Mouse (Mus musculus) forebrain, postnatal 0 days (tissue): Measurements from ENCODE around the gene Siglec1. TPM values are rescaled to one million over a fixed set of nuclear protein-coding genes. Genes with fewer than 3 reads are reported as not detected.

Experiments
- ATAC-seq: fragments of 200-750 bp; cut with Nextera tagmentation; 2 replicates; pipeline ENCODE4 v1.8.0; 2017; ENCODE audit warnings: mild to moderate bottlenecking, moderate library complexity
- DNase-seq: peaks from one replicate; pipeline ENCODE4 v3.0.0-alpha.2; 2015
- H3K27ac ChIP-seq: fragments of 300-500 bp; sonication (generic); 2 replicates; pipeline ENCODE4 v1.5.1; 2014; ENCODE audit warnings: low read depth, mild to moderate bottlenecking, antibody characterized with exemption, low read length, moderate library complexity, mixed read lengths
- H3K27me3 ChIP-seq: fragments of 300-500 bp; sonication (generic); 2 replicates; pipeline ENCODE4 v1.6.1; 2014; ENCODE audit warnings: mild to moderate bottlenecking, low read length, mixed read lengths; ENCODE audit not compliant: insufficient read depth
- H3K36me3 ChIP-seq: fragments of 300-500 bp; sonication (generic); 2 replicates; pipeline ENCODE4 v1.6.1; 2014; ENCODE audit warnings: mild to moderate bottlenecking, moderate library complexity; ENCODE audit not compliant: insufficient read depth
- H3K4me1 ChIP-seq: fragments of 300-500 bp; sonication (generic); 2 replicates; pipeline ENCODE4 v1.6.1; 2014; ENCODE audit warnings: antibody characterized with exemption; ENCODE audit not compliant: insufficient read depth
- H3K4me2 ChIP-seq: fragments of 300-500 bp; sonication (generic); 2 replicates; pipeline ENCODE4 v1.6.1; 2014; ENCODE audit warnings: low read depth, mild to moderate bottlenecking, moderate library complexity
- H3K4me3 ChIP-seq: fragments of 300-500 bp; sonication (generic); 2 replicates; pipeline ENCODE4 v1.5.1; 2014; ENCODE audit warnings: low read depth, low read length, mixed read lengths
- H3K9ac ChIP-seq: fragments of 300-500 bp; sonication (generic); 2 replicates; pipeline ENCODE4 v1.6.1; 2014; ENCODE audit warnings: mild to moderate bottlenecking
- H3K9me3 ChIP-seq: fragments of 300-500 bp; sonication (generic); 2 replicates; pipeline ENCODE4 v1.6.1; 2016; ENCODE audit warnings: low read length
- CTCF ChIP-seq: sonication (generic); IDR thresholded peaks from 2 replicates; pipeline ENCODE4 v1.5.1; 2016; ENCODE audit warnings: antibody characterized with exemption, control low read depth, low read depth
- WGBS: fragments of 180-500 bp; shearing (Covaris S2); extraction: QIAGEN DNeasy Blood & Tissue Kit; methylation state at CpG from one replicate; pipeline ENCODE4 v1.1.7; 2014; 5-methylcytosine and 5-hydroxymethylcytosine counted together
- polyA plus RNA-seq: library from polyadenylated mRNA; unstranded; fragments of >200 nt; fragmentation: Nextera tagmentation; extraction: Ambion mirVana; gene quantifications from 2 replicates; pipeline ENCODE4 v1.2.1, GENCODE M21; 2015
- total RNA-seq: library from RNA; depleted of rRNA; stranded (reverse); fragments of >200 nt; gene quantifications from 2 replicates; pipeline ENCODE4 v1.2.3, GENCODE M21; 2014

Siglec1 gene
- total and polyA plus RNA-seq, 2 experiments from 2014 or later: 0.18 to 1.7 TPM

DNA sequence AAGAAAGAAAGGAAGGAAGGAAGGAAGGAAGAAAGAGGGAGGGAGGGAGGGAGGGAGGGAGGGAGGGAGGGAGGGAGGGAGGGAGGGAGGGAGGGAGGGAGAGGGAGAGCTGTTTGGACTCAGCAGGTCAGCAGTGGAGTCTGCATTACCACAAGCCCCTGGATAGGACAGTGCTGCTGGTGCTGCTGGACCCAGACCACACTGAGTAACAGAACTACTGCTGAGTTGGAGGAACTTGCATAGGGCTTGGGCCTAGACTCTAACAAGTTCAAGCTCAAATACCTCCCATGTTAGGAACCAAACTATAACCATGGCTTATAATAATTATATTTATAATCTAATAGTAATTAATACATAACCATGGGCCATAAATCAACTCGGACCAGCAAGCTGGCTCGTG lies 44.3 kb upstream of the Siglec1 start:
- no peak overlapping the region for H3K4me2 ChIP-seq
- no peaks in the 10 kb centered on the region for H3K27me3 ChIP-seq
- H3K4me1 ChIP-seq: no peaks in the 10 kb centered on the region
- H3K27ac ChIP-seq: no peak overlapping the region
- H3K9ac ChIP-seq: no peak overlapping the region
- no peak overlapping the region for H3K4me3 ChIP-seq
- no peaks in the 10 kb centered on the region for H3K9me3 ChIP-seq
- no peak for TF ChIP-seq CTCF
- ATAC-seq: no peak
- H3K36me3 ChIP-seq: no peaks in the 10 kb centered on the region
- DNase-seq: no peak
- WGBS: 95% methylated on average over 2 of the region's 2 CpGs

DNA sequence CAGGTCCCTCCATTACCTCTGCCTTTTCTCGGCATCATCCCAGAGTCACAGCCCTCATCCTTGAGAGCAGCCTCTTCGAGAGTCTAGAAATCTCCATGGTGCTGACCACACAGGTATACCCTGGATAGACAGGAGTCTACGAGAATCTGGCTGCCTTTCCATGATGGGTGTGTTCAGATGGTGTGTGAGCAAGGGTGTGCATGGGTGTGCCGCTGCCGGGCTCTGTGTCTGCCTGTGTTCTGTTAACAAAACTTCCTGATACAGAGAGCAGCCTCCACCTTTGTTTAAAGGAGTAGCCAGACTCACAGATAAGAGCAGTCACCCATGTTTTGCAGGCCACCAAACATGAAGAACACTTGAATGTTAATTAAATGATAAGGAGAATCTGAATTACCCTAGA lies 43.3 kb upstream of the Siglec1 start:
- Histone ChIP-seq H3K4me3 (no peak overlapping the region), H3K4me1 (no peaks in the 10 kb centered on the region), H3K36me3 (no peaks in the 10 kb centered on the region), H3K4me2 (no peak overlapping the region), H3K9ac (no peak overlapping the region), H3K9me3 (no peaks in the 10 kb centered on the region), H3K27ac (no peak overlapping the region), H3K27me3 (no peaks in the 10 kb centered on the region)
- no peak for TF ChIP-seq CTCF
- WGBS: 84% methylated on average over 5 of the region's 5 CpGs
- DNase-seq (no peak), ATAC-seq (no peak)

DNA sequence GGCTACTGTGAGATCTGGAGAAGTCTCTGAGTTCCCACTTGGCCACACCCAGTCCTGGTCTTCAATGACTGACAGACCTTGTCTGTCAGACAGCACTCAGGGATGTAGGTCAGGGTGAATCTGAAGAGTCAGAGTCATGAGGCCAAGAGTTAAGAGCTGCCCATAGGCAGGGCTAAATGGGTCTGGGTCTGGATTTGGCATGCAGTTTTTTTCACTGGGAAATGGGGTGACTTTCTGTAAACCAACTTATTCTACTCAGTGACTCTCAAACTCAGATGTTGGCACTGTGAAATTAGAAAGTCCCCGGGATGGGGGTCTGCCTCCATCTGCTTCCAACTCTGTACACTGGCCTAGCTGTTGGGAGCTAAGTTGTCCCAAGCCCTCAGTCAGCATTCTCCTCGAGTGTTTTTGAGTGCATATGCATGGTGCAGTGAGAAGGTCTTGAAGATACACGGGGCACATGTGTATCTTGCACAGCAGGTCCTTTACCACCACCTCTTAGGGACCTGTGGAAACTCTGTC lies 42.1 kb upstream of the Siglec1 start:
- no peak for ATAC-seq
- H3K27me3 ChIP-seq: no peaks in the 10 kb centered on the region
- 80% methylated on average over 3 of the region's 3 CpGs for WGBS
- H3K27ac ChIP-seq: no peak overlapping the region
- no peak overlapping the region for H3K4me3 ChIP-seq
- no peak for DNase-seq
- no peak for TF ChIP-seq CTCF
- no peaks in the 10 kb centered on the region for H3K9me3 ChIP-seq
- no peak overlapping the region for H3K4me2 ChIP-seq
- no peaks in the 10 kb centered on the region for H3K4me1 ChIP-seq
- H3K9ac ChIP-seq: no peak overlapping the region
- no peaks in the 10 kb centered on the region for H3K36me3 ChIP-seq

DNA sequence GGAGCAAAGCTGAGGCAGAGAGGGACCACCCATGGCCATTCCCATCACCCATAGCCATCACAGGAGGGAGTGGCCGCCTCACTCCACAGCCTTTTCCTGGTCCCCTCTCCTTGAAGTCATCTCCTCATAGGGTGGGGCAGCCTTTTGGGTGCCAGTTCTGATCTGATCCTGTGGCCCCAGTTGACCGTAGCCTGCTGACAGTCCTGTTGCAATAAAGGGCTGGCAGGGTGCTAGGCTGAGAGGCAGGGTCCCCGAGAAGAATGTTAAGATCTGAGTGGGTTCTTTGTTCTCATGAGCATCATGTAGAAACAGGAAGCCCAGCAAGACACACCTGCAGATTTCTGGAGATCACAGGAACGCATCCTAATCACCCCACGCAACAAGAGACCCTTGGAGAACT lies 41.6 kb upstream of the Siglec1 start:
- no peaks in the 10 kb centered on the region for H3K27me3 ChIP-seq
- H3K36me3 ChIP-seq: no peaks in the 10 kb centered on the region
- ATAC-seq (no peak), DNase-seq (no peak)
- no peak overlapping the region for H3K4me3 ChIP-seq
- no peak for TF ChIP-seq CTCF
- H3K4me1 ChIP-seq: no peaks in the 10 kb centered on the region
- H3K4me2 ChIP-seq: peak overlapping the region; percentile 59; the same call in 1 of the 2 replicates
- H3K9ac ChIP-seq: no peak overlapping the region
- H3K27ac ChIP-seq: no peak overlapping the region
- WGBS: 89% methylated on average over 5 of the region's 5 CpGs
- no peaks in the 10 kb centered on the region for H3K9me3 ChIP-seq

DNA sequence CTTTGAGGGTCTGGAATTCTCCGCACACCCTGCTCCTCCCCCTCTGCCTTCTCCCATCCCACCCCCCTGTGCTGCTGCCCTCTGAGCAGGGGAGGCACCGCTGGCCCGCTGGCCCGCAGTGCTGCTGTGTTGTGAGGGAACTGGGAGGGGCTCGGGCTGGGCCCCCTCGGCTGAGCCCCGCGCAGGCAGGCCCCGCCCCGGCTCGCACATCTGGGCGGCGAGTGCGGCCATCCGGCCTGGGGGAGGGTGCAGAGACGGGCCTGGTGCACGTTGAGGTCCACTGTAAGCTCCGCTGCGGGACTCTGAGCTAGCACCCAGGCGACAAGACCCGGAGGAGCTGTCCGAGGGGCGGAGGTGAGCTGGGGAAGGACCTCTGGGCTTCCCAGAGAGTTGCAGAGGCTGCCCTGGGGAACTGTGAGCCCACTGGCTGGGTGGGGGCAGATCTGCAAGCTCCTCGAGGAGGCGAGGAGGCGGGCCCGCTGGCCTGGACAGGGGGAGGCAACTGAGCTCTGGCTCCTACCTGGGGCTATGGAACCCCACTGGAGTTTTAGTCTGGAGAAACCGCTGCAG lies 40.7 kb upstream of the Siglec1 start, which contains the start of gene Hspa12b:
Hspa12b (plus strand) TSS at position 120 of the 570 bp plus-strand sequence.
- H3K9ac ChIP-seq: peak within 1 kb of the TSS; percentile 51
- no peaks in the 10 kb centered on the region for H3K27me3 ChIP-seq
- peak within 1 kb of the TSS; percentile 27 for H3K4me3 ChIP-seq
- TF ChIP-seq CTCF: no peak
- no peaks in the 10 kb centered on the region for H3K9me3 ChIP-seq
- ATAC-seq (peak; percentile 62), DNase-seq (no peak)
- no peaks in the 10 kb centered on the region for H3K36me3 ChIP-seq
- no peaks in the 10 kb centered on the region for H3K4me1 ChIP-seq
- WGBS: 3% methylated on average over 28 of the region's 28 CpGs
- H3K4me2 ChIP-seq: peak within 1 kb of the TSS; percentile 59
- no peak within 1 kb of the TSS for H3K27ac ChIP-seq

DNA sequence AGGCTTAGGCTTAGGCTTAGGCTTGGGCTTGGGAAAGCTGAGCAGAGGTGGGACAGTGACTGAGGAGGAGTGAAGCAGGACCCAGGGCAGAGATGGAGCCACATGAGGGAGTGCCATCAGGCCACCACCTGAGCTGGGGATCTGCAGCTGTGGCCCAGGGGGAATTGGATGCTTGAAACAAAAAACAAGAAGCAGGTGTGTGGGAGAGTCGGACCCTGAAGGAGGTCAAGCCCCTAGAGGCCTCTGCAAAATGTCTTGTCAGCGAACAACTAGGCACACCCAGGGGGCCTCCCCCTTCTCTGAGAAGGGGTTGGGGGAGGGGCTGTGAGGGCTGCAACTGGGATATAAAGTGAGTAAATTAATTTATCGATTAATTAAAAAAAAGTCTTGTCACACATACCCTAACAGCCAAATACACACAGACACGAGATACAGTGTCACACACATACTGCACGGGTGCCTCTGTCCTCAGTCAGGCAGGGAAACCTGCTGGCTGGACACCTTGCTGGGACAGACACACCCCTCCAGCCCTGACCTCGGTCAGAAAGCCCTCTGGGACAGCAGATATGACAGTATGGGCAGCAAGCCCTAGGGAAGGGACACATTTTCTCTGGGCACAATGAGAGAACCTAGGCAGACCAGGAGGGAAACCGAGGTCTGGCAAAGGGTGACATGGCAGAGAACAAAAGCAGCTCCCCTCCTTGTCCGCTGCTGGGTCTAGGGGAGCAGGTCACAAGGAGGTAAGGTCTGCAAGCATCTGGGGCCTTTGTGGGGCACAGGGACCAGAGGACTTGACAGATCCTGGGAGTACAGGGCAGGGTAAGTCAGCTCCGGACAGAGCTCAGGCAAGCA lies 39.6 kb upstream of the Siglec1 start:
- DNase-seq: no peak
- Histone ChIP-seq H3K4me3 (no peak overlapping the region), H3K9me3 (no peaks in the 10 kb centered on the region), H3K27ac (no peak overlapping the region), H3K27me3 (no peaks in the 10 kb centered on the region), H3K4me2 (no peak overlapping the region), H3K4me1 (no peaks in the 10 kb centered on the region), H3K36me3 (no peaks in the 10 kb centered on the region), H3K9ac (no peak overlapping the region)
- 52% methylated on average over 9 of the region's 9 CpGs for WGBS
- no peak for ATAC-seq
- no peak for TF ChIP-seq CTCF
